Mouse (Mus musculus) urinary bladder, postnatal 14 days (tissue): ENCODE results near the gene Acsf3.

Experiments
- DNase-seq: peaks from one replicate; pipeline ENCODE4 v3.0.0; 2021; ENCODE audit warnings: low spot score

Acsf3 gene

DNA sequence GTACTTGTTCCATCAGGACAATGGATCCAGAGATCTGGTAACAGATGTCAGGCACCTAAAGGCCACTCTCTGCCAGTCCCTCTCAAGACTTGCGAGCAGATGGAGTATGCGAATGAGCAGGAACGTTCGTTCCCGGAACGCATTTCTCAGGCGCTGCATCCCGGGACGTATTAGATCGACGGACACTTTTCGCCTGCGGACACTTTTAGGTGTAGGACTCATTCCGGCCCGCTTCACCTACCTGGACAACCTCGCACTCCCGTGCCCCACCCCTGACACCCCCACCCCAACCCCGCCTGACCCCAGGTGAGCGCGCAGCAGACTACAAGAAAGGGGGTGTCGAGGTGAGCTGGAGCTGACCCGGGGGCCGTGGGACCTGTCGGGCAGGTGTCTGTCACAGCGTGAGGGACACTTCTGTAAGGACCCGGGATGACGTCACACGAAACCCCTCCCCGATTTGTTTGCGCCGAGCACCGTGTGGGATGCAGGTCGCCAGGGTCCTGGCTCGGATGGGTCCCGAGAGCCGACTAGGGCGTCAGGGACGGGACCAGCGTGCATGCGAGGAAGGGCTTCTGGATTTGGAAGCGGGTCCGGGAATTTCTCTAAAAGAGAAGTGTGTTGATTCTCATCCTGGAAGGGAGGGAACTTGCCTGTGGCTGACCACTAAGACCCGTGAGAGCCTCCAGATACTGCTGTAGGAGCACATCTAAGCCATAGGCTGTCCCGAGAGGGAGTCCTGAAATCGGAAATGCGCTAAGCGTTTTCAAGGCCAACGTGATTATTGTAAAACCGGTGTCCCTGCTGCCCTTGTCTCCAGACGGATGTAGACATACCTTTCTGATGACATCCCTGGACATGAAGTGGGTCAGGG is at the start of gene Acsf3:
Acsf3 (plus strand) TSS at position 202 of the 871 bp plus-strand sequence.
- DNase-seq, result peak; percentile 50

- DNase-seq, result no peak
Measured at GRCm38 (mm10) chr8:122726789-122727188, 48.5 kb upstream of the Acsf3 start.

DNA sequence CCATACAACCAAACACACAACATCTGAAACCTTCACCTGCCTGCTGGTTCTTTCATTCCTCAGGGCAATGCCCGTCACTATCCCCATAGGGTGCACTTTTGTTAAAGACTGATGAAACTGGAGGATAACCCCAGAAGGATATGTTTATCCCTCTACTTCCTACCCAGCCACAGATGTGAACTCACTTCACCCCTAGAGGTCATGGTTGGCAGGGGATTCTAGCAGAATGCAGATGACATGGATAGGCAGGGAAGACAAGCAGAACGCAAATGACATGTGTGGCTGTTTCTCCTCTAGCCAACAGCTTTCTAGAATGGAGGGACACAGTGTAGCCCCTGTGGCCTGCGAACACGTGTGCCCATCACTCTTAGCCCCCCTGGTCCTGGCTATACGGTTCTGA is 47.9 kb upstream of the Acsf3 start:
- DNase-seq, result no peak

- no peak for DNase-seq
Measured at GRCm38 (mm10) chr8:122728630-122729029, 46.7 kb upstream of the Acsf3 start.

- DNase-seq, result no peak
Measured at GRCm38 (mm10) chr8:122735110-122735509, 40.2 kb upstream of the Acsf3 start.

- DNase-seq, result no peak
Measured at GRCm38 (mm10) chr8:122735542-122736473, 39.5 kb upstream of the Acsf3 start.

- DNase-seq, result no peak
Measured at GRCm38 (mm10) chr8:122736623-122737022, 38.7 kb upstream of the Acsf3 start.

GRCm38 (mm10) chr8:122737071-122737470 is 38.2 kb upstream of the Acsf3 start:
- DNase-seq, result no peak

DNA sequence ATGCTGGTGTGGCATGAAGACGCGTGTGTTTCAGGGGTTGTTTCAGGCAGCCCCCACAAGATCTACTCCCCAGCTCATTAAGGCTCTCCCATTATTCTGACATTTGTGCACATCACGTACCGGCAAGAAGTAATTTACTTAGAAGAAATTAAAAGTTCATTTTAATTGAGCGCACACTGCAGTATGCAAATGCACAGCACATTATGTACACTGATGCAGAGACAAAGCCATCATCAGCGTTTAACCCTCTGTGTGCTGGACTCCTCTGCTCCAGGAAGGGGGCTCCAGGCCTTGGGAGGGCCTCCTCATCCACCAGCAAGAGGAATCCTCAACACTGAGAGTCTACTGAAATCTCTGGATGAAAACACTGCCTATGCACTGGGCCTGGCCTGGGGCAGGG is 37.4 kb upstream of the Acsf3 start:
- no peak for DNase-seq

DNA sequence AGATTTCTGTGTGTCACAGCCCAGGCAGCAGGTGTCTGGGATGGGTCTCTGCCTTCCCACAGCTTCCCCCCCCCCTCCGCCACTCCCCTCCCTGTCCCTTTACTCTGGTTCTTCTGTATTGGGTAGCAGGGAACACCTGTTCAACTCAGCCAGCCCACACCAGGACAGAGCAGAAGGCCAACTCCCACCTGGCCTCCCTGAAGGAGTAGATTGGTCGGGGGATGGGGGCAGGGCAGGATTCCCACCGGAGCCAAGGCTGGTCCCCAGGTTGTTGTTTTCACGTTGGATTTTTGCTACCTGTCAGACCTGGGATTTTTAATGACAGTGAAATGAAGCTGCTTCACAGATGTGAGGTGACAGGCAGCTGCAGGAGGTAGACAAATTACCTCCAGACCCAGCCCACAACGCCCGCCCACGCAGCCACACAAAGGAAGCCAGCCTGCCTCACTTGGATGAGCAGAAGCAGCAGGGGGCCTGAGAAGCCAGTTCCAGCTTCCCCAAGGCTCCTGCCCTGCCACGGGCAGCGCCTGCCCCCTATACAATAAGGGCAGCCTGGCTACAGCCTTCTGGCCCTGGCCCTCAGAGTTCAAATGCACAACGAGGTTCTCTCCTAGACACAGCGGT is 36.1 kb upstream of the Acsf3 start:
- no peak for DNase-seq

DNA sequence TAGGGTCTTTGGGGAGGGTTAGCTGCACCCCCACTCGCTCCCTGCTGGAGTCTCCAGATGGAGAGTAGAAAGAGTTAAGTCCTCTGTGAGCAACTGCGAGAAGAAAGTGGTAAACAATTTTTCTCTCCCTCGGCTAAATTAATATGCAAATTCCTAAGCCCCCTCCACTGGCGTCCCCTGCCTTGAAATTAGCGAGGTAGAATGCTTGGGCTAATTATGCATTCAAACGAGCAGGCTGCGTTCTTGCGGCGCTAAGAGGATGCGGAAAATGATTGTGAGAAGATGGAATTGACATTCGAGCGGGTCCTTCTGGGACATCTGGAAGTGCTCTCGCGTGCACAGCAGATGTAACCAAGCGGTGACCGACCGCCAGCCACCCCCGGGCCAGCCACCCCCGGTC is 32.8 kb upstream of the Acsf3 start:
- DNase-seq, result no peak

GRCm38 (mm10) chr8:122745022-122745749 is 30.1 kb upstream of the Acsf3 start:
- DNase-seq, result no peak

GRCm38 (mm10) chr8:122745750-122746275 is 29.5 kb upstream of the Acsf3 start:
- no peak for DNase-seq

- no peak for DNase-seq
Measured at GRCm38 (mm10) chr8:122746439-122746838, 28.8 kb upstream of the Acsf3 start.

GRCm38 (mm10) chr8:122747825-122748224 is 27.5 kb upstream of the Acsf3 start:
- no peak for DNase-seq

GRCm38 (mm10) chr8:122749333-122749958 is 25.8 kb upstream of the Acsf3 start:
- no peak for DNase-seq

GRCm38 (mm10) chr8:122751342-122751741 is 23.9 kb upstream of the Acsf3 start:
- no peak for DNase-seq

DNA sequence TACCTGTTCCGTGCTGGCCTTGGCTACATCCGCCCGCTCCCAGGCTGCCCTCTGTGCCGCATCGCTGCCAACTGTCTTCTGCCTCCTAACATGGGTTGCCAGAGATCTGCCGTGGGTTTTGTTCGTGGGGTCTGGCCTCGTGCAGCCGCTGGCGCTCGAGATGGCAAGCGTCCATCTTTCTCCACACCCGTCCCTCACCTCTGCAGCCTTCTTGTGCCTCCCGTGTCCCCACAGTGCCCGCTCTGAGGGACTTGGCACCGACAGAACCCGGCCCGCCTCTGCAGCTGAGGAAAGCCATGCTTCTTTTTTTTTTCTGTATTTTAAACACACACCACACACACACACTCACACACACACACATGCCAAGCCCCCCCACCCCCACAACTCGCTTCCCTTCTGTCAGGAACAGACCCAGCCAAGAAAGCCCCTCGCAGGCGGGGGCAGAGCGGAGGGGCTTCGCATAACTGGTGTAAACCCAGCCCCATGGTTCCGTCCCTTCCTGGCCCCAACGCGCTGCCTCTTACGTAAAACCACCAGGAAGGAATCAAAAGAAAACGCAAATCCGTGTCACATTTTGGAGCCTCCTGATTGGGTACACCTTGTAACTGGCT is 23.1 kb upstream of the Acsf3 start:
- no peak for DNase-seq

DNA sequence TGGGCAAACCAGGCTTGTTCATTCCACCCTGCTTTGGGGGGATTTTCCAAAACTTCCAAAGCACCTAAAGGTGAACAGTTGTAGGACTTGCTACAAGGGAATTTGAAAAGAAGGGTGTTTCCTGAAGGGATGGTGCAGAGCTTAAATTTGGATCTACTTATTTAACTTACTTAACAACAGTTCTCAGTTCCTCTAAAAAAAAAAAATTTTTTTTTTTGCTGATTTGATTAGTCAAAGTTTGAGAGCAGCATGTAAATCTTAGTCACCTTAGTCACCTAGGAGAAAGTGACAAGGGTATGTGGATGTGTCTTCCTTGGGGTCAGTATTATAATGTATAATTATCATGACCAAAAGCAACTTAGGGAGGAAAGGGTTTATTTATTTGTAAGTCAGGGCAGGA is 16.7 kb upstream of the Acsf3 start:
- no peak for DNase-seq

DNA sequence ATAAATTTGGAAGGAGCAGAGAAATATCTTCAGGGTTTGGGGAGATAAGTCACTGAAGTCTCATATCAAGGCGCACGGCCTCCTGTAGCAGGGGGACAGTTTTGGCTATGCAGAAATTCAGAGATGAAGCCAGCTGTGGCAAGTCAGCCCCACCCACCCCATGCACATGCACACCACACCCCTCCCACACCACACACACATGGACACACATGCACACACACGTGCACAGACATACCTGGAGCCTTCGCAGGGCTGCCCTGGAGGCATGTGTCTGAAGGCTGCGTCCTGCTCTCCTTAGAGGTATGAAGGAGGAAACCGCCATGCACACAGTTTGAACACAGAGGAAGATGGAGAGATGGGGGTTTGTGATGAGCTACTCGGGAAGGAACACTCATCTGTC is 15.2 kb upstream of the Acsf3 start:
- DNase-seq, result no peak

DNA sequence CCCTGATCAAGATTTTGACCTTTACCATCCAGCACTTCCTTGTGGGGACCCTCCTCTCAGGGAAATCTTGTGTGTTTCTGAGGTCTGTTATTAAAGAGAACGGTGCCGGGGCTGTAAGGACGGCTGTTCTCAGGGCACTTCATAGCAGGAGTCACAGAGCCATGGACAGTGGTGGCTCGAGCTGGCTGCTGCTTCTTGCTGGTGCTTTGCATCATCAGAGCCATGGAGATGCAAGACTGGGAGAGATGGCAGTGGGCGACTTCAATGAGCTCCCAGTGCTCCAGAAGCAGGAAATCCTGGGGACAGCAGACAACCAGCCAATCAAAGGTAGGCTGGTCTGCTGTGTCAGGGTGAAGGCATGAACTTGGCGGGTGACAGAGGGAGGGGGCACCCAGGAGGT is 14.2 kb upstream of the Acsf3 start:
- DNase-seq, result no peak
